Mouse (Mus musculus): ENCODE measurements around the gene Rnf144b.

DNA sequence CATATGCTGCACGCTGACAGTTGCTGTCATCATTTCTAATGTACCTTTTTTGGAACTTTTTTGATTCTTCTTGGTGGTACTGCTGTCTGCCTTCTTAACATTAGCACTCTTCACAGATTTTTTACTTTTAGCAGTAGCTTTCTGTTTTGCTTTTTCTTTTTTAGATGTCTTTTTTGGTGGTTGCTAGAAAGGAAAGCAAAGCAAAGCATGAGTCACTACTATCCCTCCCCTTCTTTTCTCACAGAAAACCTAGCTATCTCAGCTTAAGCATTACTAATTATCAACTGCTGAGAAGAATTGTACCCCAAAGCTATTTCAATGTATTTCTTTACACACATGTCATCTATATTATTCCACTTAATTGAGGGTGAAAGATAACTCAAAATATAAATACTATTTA is 34.0 kb upstream of the Rnf144b start:
- TF ChIP-seq POLR2A (IDR thresholded peaks at IDR 0.05; ENCODE audit: insufficient read length, low read depth) (no peak), E2F4 (IDR thresholded peaks at IDR 0.05; ENCODE audit: insufficient read depth) (no peak), TCF12 (IDR thresholded peaks at IDR 0.05; ENCODE audit: insufficient read depth, poor library complexity, severe bottlenecking) (no peak), REST (IDR thresholded peaks at IDR 0.05; ENCODE audit: insufficient read depth, insufficient read length) (no peak), POLR2AphosphoS2 (IDR thresholded peaks at IDR 0.05; ENCODE audit: insufficient read length, low read depth) (no peak), USF1 (IDR thresholded peaks at IDR 0.05; ENCODE audit: low read depth) (no peak), CEBPB (IDR thresholded peaks at IDR 0.05; ENCODE audit: insufficient read depth, poor library complexity, severe bottlenecking) (no peak), MYOG (IDR thresholded peaks at IDR 0.05; ENCODE audit: control insufficient read depth in 1 of 3, insufficient read depth in 1 of 3, insufficient read length in 2 of 3, low read depth in 2 of 3) (no peak), MYOD1 (IDR thresholded peaks at IDR 0.05; ENCODE audit: control insufficient read depth in 1 of 3, insufficient read length in 2 of 3, low read depth in 2 of 3) (no peak), TCF3 (IDR thresholded peaks at IDR 0.05; ENCODE audit: insufficient read length, low read depth) (no peak), MAX (IDR thresholded peaks at IDR 0.05; ENCODE audit: low read depth) (no peak), SRF (IDR thresholded peaks at IDR 0.05; ENCODE audit: control insufficient read depth, insufficient read length, low read depth) (no peak)
